Mouse (Mus musculus) neural tube, embryonic 15.5 days (tissue): ENCODE results near the gene Hspb6. TPM values are rescaled to one million over a fixed set of nuclear protein-coding genes. Genes with fewer than 3 reads are reported as not detected.
A peak's percentile ranks its signal among the peaks of the same experiment; 100 is the strongest.

Experiments
- ATAC-seq: fragments of 200-750 bp; cut with Nextera tagmentation; 2 replicates; pipeline ENCODE4 v1.8.0; 2017; ENCODE audit warnings: mild to moderate bottlenecking, moderate TSS enrichment, moderate library complexity; ENCODE audit not compliant: low FRiP score
- H3K27ac ChIP-seq: fragments of 300-500 bp; sonication (generic); replicated peaks from 2 replicates; pipeline ENCODE4 v1.5.1; 2015; ENCODE audit warnings: mild to moderate bottlenecking, inconsistent platforms
- H3K27me3 ChIP-seq: fragments of 300-500 bp; sonication (generic); replicated peaks from 2 replicates; pipeline ENCODE4 v1.6.1; 2015; ENCODE audit warnings: inconsistent platforms
- H3K36me3 ChIP-seq: fragments of 300-500 bp; sonication (generic); 2 replicates; pipeline ENCODE4 v1.6.1; 2015; ENCODE audit warnings: inconsistent platforms
- H3K4me1 ChIP-seq: fragments of 300-500 bp; sonication (generic); 2 replicates; pipeline ENCODE4 v1.6.1; 2015; ENCODE audit warnings: inconsistent platforms
- H3K4me2 ChIP-seq: fragments of 300-500 bp; sonication (generic); 2 replicates; pipeline ENCODE4 v1.6.1; 2015; ENCODE audit warnings: inconsistent platforms, mild to moderate bottlenecking, moderate library complexity
- H3K4me3 ChIP-seq: fragments of 300-500 bp; sonication (generic); replicated peaks from 2 replicates; pipeline ENCODE4 v1.5.1; 2015; ENCODE audit warnings: mild to moderate bottlenecking, inconsistent platforms
- H3K9ac ChIP-seq: fragments of 300-500 bp; sonication (generic); replicated peaks from 2 replicates; pipeline ENCODE4 v1.6.1; 2015; ENCODE audit warnings: mild to moderate bottlenecking, inconsistent platforms
- H3K9me3 ChIP-seq: fragments of 300-500 bp; sonication (generic); replicated peaks from 2 replicates; pipeline ENCODE4 v1.6.1; 2016; ENCODE audit warnings: inconsistent platforms
- WGBS: fragments of 180-500 bp; shearing (Covaris S2); methylation state at CpG from one replicate; pipeline ENCODE4 v1.1.7; 2015; ENCODE audit warnings: mixed read lengths; 5-methylcytosine and 5-hydroxymethylcytosine counted together
- microRNA-seq: library from miRNA; unstranded; fragments of <30 nt; microRNA quantifications from one replicate; pipeline ENCODE4, GENCODE M21; 2017
- polyA plus RNA-seq: library from polyadenylated mRNA; unstranded; fragments of >200 nt; fragmentation: Nextera tagmentation; extraction: Ambion mirVana; gene quantifications from 2 replicates; pipeline ENCODE4 v1.2.1, GENCODE M21; 2015

Hspb6 gene
- polyA plus RNA-seq, 1 experiment from 2014 or later: 8.6 TPM

GRCm38 (mm10) chr7:30599933-30600353, 48.0 kb downstream of the Hspb6 start:
- Histone ChIP-seq H3K4me2 (peak overlapping the region; percentile 52), H3K9me3 (no peaks in the 10 kb centered on the region), H3K4me1 (peaks cover 12% of the 10 kb centered on the region), H3K27ac (peak overlapping the region; percentile 56), H3K4me3 (peak overlapping the region; percentile 21), H3K27me3 (no peaks in the 10 kb centered on the region), H3K9ac (0 out of 2 replicates have a peak overlapping the region, but pooled peaks have one; percentile 18), H3K36me3 (no peaks in the 10 kb centered on the region)
- peak; percentile 98 for ATAC-seq
- whole genome bisulfite sequencing: 2% methylated on average over 16 of the region's 16 CpGs

GRCm38 (mm10) chr7:30600651-30601050, 48.7 kb downstream of the Hspb6 start:
- no peak; the same call in 1 of the 2 replicates for ATAC-seq
- 74% methylated on average over 7 of the region's 7 CpGs for WGBS
- H3K9me3 ChIP-seq: no peaks in the 10 kb centered on the region
- no peaks in the 10 kb centered on the region for H3K27me3 ChIP-seq
- H3K36me3 ChIP-seq: no peaks in the 10 kb centered on the region
- H3K4me2 ChIP-seq: no peak overlapping the region; the same call in 1 of the 2 replicates
- H3K4me1 ChIP-seq: peaks cover 12% of the 10 kb centered on the region
- no peak overlapping the region for H3K9ac ChIP-seq
- H3K27ac ChIP-seq: no peak overlapping the region
- no peak overlapping the region for H3K4me3 ChIP-seq

- Histone ChIP-seq H3K4me1 (peaks cover 12% of the 10 kb centered on the region), H3K9me3 (no peaks in the 10 kb centered on the region), H3K4me2 (no peak overlapping the region), H3K9ac (no peak overlapping the region), H3K27ac (no peak overlapping the region), H3K36me3 (no peaks in the 10 kb centered on the region), H3K27me3 (no peaks in the 10 kb centered on the region), H3K4me3 (no peak overlapping the region)
- WGBS: 58% methylated on average over 3 of the region's 3 CpGs
- ATAC-seq: no peak
Measured at GRCm38 (mm10) chr7:30602583-30602982, 50.6 kb downstream of the Hspb6 start.

GRCm38 (mm10) chr7:30604424-30604823, 52.4 kb downstream of the Hspb6 start:
- H3K4me3 ChIP-seq: no peak overlapping the region
- H3K4me2 ChIP-seq: no peak overlapping the region

GRCm38 (mm10) chr7:30604944-30605343, 53.0 kb downstream of the Hspb6 start:
- no peak for ATAC-seq
- no peak overlapping the region for H3K4me3 ChIP-seq
- WGBS: 87% methylated on average over 8 of the region's 8 CpGs
- no peaks in the 10 kb centered on the region for H3K27me3 ChIP-seq
- H3K9me3 ChIP-seq: no peaks in the 10 kb centered on the region
- no peak overlapping the region for H3K27ac ChIP-seq
- H3K36me3 ChIP-seq: no peaks in the 10 kb centered on the region
- H3K9ac ChIP-seq: no peak overlapping the region
- no peak overlapping the region for H3K4me2 ChIP-seq
- peaks cover 7% of the 10 kb centered on the region for H3K4me1 ChIP-seq

More at GRCm38 (mm10) chr7:30604424-30604823, 52.4 kb downstream of the Hspb6 start:
- H3K36me3 ChIP-seq: no peaks in the 10 kb centered on the region
- H3K9me3 ChIP-seq: no peaks in the 10 kb centered on the region
- H3K27ac ChIP-seq: no peak overlapping the region
- no peak for ATAC-seq
- H3K27me3 ChIP-seq: no peaks in the 10 kb centered on the region
- H3K4me1 ChIP-seq: peaks cover 12% of the 10 kb centered on the region
- WGBS: 70% methylated on average over 8 of the region's 8 CpGs
- H3K9ac ChIP-seq: no peak overlapping the region

Small RNA genes within 50 kb of the gene (microRNA-seq; reads per million reads assigned to microRNA genes)
- gene Gm38670: not detected
- not detected for gene Mir3569

Other genes starting within 250 kb of the Hspb6 start
- gene Alkbh6, start 243.5 kb upstream of the Hspb6 start, polyA plus RNA-seq: 131 and 141 TPM in 2 replicates
- 18.9 and 24.7 TPM in 2 replicates for gene Syne4, start 237.4 kb upstream of the Hspb6 start, polyA plus RNA-seq
- gene E130208F15Rik, start 230.4 kb upstream of the Hspb6 start, polyA plus RNA-seq: not detected in 2 replicates
- gene Sdhaf1, start 228.3 kb upstream of the Hspb6 start, polyA plus RNA-seq: 16.0 and 16.7 TPM in 2 replicates
- 13.5 and 15.7 TPM in 2 replicates for gene Lrfn3, start 189.4 kb upstream of the Hspb6 start, polyA plus RNA-seq
- gene Tyrobp, start 138.4 kb upstream of the Hspb6 start, polyA plus RNA-seq: 38.6 and 50.0 TPM in 2 replicates
- 0.95 and 4.5 TPM in 2 replicates for gene Hcst, start 132.3 kb upstream of the Hspb6 start, polyA plus RNA-seq
- gene Nfkbid, start 130.4 kb upstream of the Hspb6 start, polyA plus RNA-seq: 2.7 and 3.2 TPM in 2 replicates
- gene Aplp1, start 106.6 kb upstream of the Hspb6 start, polyA plus RNA-seq: 577 and 709 TPM in 2 replicates
- gene Kirrel2, start 94.5 kb upstream of the Hspb6 start, polyA plus RNA-seq: 0.15 and 0.36 TPM in 2 replicates
- gene Nphs1, start 93.9 kb upstream of the Hspb6 start, polyA plus RNA-seq: 0.14 and 0.23 TPM in 2 replicates
- gene Prodh2, start 58.6 kb upstream of the Hspb6 start, polyA plus RNA-seq: 0.42 TPM in 1 of 2 replicates, not detected in the other
- 78.7 and 91.1 TPM in 2 replicates for gene Arhgap33, start 17.1 kb upstream of the Hspb6 start, polyA plus RNA-seq
- 7.9 and 8.6 TPM in 2 replicates for gene Proser3, start 121 bp downstream of the Hspb6 start, polyA plus RNA-seq
- 55.6 and 61.8 TPM in 2 replicates for gene Lin37, start 7.7 kb downstream of the Hspb6 start, polyA plus RNA-seq
- gene U2af1l4, start 11.1 kb downstream of the Hspb6 start, polyA plus RNA-seq: 84.2 and 95.2 TPM in 2 replicates
- gene Gm49396, start 11.2 kb downstream of the Hspb6 start, polyA plus RNA-seq: 14.6 and 14.8 TPM in 2 replicates
- 136 and 139 TPM in 2 replicates for gene Psenen, start 11.4 kb downstream of the Hspb6 start, polyA plus RNA-seq
- 4.1 and 4.7 TPM in 2 replicates for gene Igflr1, start 13.2 kb downstream of the Hspb6 start, polyA plus RNA-seq
- gene Kmt2b, start 36.5 kb downstream of the Hspb6 start, polyA plus RNA-seq: 8.5 and 8.8 TPM in 2 replicates
- 0.37 and 0.44 TPM in 2 replicates for gene Zbtb32, start 46.7 kb downstream of the Hspb6 start, polyA plus RNA-seq
- 0.87 and 2.3 TPM in 2 replicates for gene Upk1a, start 60.7 kb downstream of the Hspb6 start, polyA plus RNA-seq
- 1,176 and 1,358 TPM in 2 replicates for gene Cox6b1, start 74.0 kb downstream of the Hspb6 start, polyA plus RNA-seq
- gene Etv2, start 83.7 kb downstream of the Hspb6 start, polyA plus RNA-seq: not detected in 2 replicates
- gene Rbm42, start 98.1 kb downstream of the Hspb6 start, polyA plus RNA-seq: 125 and 129 TPM in 2 replicates
- gene Haus5, start 112.8 kb downstream of the Hspb6 start, polyA plus RNA-seq: 22.5 and 29.3 TPM in 2 replicates
- not detected in 2 replicates for gene Pmis2, start 119.4 kb downstream of the Hspb6 start, polyA plus RNA-seq
- gene 2200002J24Rik, start 146.7 kb downstream of the Hspb6 start, polyA plus RNA-seq: 0.34 TPM in 1 of 2 replicates, not detected in the other
- 2.8 and 3.2 TPM in 2 replicates for gene Atp4a, start 160.0 kb downstream of the Hspb6 start, polyA plus RNA-seq
- gene Tmem147, start 177.4 kb downstream of the Hspb6 start, polyA plus RNA-seq: 284 and 304 TPM in 2 replicates
- gene Gapdhs, start 191.5 kb downstream of the Hspb6 start, polyA plus RNA-seq: 0.73 and 1.0 TPM in 2 replicates
- gene Sbsn, start 199.3 kb downstream of the Hspb6 start, polyA plus RNA-seq: 1.6 and 2.0 TPM in 2 replicates
- 3.7 and 6.2 TPM in 2 replicates for gene Dmkn, start 211.6 kb downstream of the Hspb6 start, polyA plus RNA-seq
- 2.4 and 10.4 TPM in 2 replicates for gene Krtdap, start 235.7 kb downstream of the Hspb6 start, polyA plus RNA-seq